Mouse (Mus musculus) 416B (cell line): Measurements from ENCODE around the gene Oip5.
"Not testable (repeated sequence)": the region's sequence is repeated elsewhere in the genome, so short reads cannot be mapped to it uniquely, and the experiment has no call there.

ENCODE experiments used
- DNase-seq: peaks from one replicate; pipeline ENCODE4 v3.0.0; 2011; ENCODE audit warnings: low read depth

Oip5 gene

DNA sequence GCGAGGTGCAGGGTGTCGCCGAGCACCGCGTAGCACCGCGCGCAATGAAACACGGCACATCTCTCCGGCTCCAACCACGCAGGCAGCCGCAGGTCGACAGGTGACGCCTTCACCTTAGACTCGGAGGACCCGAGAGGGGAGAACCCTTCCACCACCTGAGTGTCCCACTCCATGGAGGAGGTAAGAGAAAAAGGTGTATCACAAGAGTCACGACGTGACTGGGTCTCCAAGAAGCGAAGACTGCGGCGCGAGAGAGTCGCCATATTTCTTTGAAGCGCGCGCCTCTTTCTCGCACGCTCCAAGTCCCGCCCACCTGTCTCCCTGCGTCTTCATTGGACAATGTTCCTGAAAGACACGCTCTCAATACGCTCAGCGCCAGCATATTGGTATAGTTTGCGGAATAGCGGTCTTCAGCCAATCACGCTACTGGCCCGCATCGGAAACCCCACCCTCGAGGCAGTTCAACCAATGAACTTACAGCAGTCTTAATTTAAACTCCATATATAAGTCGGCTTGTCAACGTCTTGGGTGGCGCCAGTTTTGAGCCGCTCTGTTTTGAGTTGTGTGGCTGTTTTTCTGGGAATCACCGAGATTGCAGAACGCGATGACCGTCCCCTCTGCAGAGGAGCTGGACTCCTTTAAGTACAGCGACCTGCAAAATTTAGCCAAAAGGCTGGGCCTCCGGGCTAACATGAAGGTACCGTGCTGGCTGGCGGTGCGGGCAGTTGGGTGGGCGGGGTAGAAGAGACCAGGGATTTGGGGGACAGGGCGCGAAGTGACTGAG is at the start of gene Oip5, which contains the start of gene Nusap1:
Oip5 (minus strand) TSS at position 271 of the 784 bp plus-strand sequence.
Nusap1 (plus strand) TSS at position 100 of the 784 bp plus-strand sequence.
- DNase-seq, result peak; percentile 100

DNA sequence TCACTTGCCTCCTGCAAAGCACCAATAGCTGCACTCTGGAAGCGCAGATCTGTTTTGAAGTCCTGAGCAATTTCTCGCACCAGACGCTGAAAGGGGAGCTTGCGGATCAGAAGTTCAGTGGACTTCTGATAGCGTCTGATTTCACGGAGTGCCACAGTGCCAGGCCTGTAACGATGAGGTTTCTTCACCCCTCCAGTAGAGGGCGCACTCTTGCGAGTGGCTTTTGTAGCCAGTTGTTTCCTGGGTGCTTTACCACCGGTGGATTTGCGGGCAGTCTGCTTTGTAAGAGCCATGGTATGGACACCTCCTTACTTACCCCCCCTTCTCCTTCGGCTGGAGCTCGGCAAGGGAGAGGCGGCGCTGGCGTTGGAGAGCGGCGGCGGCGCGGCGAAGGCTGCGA is 47.5 kb upstream of the Oip5 start:
- DNase-seq, result not testable (repeated sequence)

DNA sequence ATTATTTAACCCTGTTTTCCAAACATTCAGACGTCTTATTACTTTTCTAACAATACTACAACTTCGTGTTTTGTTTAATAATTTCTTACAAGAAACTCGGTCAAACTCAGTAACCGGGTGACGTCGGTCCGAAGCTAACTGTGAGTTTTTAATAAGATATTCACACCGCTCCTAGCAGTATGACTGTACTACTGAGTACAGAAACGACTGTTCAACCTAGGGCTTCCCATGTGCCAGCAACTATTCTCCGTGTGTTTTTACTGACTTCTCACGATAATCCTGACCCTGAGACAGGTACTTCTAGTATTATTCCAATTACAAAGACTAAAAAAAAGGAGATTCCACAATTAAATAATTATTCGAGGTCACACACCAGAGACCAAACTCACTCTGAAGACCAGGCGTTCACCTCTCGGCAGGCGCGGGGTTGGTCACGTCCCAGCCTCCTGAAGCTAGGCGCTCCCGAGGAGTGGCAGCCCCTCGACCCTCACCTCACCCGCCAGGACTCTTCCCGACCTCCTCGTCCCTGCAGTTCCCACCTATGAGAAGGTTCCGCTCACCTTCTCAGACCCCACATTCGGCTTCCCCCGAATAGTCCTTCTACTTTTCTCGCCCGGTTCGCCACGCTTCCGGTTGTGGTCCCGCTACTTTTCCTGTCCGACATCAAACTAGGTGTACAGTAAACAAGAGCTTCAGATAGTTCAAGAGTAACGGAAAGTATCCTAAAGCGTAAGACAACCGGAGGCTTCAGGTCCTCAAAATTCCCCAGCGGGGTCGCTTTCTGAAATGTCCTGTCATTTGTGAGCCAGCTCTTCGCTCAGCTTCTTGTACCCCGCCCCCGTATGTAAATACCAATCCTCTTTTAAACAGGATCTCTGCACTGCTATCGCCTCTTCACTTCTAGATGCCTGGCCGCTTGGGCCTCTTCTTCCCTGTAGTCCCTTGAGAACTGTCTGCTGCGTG is 44.2 kb upstream of the Oip5 start, which contains the start of gene Ndufaf1:
Ndufaf1 (minus strand) TSS at position 608 of the 963 bp plus-strand sequence.
- peak; percentile 89 for DNase-seq

DNA sequence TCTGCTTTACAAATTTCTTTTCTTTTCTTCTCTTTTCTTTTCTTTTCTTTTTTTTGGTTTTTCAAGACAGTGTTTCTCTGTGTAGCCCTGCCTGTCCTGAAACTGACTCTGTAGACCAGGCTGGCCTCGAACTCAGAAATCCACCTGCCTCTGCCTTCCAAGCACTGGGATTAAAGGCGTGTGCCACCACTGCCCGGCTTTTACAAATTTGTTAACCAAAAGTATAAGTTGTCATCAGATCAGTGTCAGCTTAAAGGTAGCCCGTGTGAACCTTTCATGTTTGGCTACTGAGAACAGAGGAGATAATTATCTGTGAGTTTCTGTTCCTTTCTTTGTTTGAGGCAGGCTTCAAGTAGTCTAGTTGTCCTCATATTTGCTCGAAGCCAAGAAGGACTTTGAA is 26.0 kb upstream of the Oip5 start:
- DNase-seq, result no peak

DNA sequence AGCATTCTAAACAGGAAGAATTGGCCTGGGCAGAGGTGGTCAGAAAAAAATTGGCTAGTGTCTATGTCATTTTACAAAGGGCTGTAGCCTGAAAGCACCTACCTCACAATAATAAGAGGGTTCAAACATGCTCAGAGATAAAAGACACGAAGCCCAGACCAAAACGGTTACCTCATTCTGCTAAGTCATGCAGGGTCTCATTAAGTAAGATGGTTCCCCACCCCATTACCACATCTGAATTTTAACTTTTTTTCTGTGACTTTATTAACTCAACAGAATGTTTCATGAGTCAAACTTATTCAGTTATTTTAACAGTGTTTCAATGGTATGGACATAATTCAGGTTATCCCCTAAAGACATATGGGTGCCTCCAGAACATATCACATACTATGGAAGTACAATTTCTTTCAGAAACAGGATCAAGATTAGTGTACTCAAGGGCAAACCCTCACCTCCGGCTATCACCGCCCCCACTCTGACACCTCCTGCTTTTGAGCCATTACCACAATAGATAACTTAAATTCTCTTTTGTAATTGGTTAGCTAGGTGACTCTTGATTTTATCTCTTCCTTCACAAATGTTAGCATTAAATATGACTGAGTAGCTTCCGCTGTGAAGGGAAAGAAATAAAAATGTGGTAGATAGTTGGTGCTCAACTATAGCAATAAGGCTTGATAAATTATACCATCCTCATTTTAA is 23.1 kb upstream of the Oip5 start:
- DNase-seq, result no peak

DNA sequence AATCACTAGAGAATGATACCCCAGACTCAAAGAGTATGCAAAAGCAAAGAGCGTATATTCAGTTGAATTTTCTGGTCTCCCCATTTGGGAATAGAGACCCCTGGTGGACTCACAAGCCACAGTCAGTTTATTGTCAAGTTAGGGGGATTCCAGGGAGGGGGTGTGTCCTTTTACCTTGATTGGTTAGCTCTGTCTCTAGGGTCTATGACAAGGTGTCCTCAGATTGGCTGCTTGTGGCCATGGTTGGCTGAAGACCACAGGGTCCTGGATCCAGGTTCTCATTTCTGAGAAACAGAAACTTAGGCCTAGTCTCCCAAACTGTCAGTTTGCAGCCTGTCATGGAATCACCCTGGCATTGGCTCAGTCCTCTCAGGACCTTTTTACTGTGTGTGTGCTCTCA is 18.5 kb upstream of the Oip5 start:
- DNase-seq, result no peak

DNA sequence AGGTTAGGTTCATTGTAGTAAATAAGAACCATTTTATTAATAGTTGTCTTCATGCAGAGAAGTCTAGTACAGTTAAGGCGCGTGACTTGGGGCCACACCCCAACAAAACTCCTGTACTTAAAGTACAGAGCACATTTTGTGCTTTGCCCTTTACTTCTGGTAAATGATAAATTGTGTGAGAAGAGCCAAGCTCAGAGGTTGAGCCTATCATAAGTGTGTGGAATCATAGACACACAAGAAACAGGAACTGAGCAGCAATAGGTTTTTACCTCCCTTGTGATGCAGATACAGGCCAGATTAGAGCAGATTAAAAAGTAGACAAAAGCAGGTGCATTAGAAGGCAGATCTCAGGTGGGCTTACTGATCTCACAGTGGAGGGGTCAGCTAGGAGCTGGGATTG is 3.0 kb upstream of the Oip5 start:
- DNase-seq, result no peak

DNA sequence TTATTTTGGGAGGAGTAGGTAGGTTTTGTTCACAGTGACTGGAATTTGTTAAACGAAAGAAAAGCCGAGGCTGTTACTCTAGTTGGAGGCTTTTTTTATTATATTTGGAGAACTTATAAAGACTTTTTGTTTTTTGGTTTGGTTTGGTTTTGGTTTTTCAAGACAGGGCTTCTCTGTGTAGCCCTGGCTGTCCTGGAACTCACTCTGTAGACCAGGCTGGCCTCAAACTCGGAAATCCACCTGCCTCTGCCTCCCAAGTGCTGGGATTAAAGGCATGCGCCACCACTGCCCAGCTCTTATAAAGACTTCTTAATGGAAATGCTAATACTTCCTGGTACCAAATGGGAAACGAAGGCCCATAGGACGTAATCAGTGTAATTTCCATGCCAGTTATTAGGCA is 733 bp upstream of the Oip5 start:
- DNase-seq, result not testable (repeated sequence)

DNA sequence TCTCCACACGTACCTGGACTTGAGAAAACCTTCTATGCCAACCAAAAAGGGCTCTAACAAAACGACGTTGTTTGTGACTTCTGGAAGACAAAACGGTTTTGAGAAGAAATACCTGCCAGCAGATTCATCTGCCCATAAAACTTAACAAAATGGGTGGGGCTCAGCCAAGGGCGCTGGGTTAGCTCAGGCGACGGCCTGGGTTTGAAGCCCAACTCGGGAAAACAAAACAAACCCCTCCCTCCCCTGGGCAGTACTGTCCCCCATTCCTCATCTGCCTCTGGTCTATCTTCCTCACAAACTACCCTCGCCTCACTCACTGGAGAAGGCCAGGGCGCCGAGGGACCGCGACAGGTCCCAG is 449 bp downstream of the Oip5 start:
- DNase-seq, result no peak

DNA sequence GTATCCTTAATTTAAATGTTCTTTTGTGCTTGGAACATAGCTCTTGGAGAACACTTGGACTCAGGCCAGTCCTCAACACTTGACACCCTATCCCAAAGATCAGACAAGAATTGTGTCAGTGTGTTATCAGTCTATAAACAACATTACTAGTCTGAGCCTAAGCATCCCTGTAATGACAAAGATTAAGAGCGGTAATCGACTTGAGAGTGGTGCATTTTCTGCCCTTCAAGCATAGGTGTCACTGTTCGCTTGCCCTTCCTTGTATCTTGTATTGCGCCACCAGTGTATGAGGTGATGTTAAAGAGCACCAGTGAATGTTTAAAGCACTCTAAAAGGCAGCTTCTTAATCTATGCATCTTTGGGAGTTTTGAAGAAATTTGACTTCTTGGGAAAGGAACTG is 11.2 kb downstream of the Oip5 start:
- DNase-seq, result peak; percentile 55

DNA sequence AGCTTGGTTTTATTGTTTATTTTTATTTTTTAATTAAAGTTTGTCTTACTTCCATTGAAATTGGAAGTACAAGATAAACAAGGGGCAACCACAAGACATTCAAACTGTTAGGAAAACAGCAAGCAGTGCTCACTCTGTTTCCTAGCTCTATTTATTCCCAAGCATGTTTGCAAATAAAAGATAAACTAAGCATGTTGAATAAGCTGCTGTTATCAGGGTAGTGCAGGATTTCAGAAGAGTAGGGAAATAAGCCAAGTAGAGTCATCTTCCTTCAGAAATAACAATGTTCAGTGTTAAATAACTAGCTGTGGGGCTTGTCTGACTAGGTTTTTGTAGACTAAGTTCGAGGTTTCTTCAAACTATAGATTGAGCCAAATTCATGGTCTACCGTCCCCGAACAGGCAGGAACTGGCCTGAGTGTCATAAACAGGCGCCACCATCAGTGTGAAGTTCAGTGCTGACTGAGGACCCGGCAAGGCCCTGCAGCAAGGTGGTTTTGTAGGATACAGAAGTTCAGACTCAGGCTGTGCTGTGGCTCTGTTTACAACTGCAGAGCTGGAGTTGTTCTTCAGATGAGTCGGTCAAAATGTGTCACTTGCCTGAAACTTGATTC is 12.8 kb downstream of the Oip5 start:
- no peak for DNase-seq

DNA sequence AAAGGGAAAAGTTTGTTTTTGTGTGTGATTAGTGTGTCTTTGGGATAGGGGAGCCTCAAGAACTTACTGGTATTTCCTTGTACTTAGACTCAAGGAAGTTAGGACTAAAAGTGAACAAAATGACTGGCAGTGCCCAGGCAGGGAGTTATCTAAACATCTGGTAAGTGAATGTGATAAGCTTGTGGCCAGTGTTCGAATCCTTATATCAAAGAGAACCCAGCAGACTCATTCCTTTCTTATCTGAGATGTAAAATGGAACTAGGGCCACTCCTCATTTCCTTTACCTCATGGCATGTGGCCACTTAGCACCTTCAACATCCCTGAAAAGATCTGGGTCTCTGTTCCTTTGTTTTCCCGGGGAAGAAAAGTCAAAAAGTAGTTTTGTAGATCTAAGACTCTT is 14.4 kb downstream of the Oip5 start:
- DNase-seq, result no peak

DNA sequence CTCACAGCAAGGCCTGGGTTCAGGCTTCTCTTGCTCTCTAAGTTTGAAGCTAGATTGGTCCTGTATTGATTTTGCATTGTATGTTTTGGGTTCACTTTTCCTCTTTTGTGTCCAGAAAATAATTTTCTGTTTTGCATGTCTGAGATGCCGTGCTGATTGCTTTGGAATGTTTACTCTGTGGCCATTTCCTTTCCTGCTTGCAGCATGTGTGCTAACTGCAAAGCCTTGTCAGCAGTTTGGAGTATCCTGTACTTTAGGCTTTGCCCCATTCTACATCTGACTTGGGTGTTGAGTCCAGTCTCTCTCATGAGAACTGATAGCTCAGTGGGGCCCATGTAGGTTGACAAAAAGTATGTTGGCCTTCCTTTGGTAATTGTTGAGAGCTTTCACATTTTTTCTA is 15.8 kb downstream of the Oip5 start:
- DNase-seq, result no peak

DNA sequence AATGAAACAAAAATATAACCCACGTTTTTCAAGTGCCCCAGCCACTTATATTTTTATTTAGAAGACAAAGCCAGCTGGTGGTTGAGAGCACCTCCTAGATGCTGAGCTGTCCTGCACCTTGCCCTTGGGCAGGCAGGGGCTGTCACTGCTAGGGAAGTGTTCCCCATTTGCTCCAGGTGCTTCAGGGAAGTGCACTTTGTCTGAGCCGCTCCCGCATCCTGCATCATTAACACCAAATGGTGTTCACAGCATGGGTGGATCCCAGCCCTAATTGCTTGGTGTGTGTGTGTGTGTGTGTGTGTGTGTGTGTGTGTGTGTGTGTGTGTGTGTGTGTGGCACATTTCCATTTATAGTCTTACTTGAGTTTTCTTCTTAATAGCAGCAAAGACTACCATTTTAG is 16.7 kb downstream of the Oip5 start:
- DNase-seq, result not testable (repeated sequence)

DNA sequence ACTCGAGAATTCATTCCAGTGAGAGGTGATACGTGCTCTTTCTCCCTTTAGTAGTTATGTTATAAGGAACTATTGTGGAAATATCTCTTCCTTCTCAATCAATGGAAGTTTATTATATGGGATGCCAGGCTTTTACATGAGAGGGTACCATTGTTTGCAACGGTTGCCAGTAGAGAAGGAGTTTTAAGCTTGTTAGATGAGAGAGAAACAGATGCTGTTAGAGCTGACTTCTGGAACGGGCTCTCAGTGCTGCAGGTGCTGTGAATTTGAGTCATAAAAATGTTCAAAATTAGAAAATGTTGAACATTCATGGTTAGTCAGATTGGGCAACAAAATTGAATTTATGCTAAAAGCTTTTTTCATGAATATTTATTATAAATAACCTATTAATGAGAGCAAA is 17.2 kb downstream of the Oip5 start:
- no peak for DNase-seq

DNA sequence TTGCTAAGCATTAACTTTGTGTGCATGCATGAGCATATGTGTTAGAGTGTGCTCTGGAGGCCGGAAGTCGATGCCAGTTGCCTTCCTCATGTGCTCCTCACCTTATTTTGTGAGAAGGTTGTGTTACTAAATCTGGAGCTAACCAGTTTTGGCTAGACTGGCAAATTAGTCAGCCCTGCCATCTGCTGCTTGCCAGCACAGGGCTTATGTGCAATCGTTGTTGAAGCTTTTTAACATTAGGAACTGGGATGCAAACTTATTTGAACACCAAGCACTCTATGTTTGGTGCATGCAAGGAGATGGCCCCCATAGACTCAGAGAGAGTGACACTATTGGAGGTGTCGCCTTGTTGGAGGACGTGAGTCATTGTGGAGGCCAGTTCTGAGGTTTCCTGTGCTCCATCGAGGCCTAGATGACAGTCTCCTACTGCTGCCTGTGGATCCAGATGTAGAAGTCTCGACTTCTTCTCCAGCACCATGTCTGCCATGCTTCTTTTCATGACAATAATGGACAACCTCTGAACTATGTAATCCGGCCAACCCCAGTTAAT is 21.4 kb downstream of the Oip5 start:
- DNase-seq, result peak; percentile 91

DNA sequence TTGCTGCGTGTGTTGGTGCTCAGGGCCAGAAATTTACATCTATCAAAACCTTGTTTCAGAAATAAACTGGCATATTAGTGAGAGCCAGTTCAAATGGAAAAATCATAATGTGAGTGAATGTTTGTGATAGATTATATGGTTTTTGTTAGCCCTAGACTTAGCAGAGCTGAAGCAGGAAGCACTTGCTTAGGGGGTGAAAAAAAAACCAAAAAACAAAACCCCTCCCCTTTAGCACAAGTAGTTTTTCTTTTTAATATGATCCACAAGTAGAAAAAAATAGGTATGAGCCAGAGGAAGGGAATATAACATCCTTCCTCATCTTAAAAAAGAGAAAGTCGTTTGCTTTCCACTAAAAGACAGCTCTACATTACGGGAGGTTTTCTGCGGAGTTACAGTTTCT is 23.0 kb downstream of the Oip5 start:
- no peak for DNase-seq

DNA sequence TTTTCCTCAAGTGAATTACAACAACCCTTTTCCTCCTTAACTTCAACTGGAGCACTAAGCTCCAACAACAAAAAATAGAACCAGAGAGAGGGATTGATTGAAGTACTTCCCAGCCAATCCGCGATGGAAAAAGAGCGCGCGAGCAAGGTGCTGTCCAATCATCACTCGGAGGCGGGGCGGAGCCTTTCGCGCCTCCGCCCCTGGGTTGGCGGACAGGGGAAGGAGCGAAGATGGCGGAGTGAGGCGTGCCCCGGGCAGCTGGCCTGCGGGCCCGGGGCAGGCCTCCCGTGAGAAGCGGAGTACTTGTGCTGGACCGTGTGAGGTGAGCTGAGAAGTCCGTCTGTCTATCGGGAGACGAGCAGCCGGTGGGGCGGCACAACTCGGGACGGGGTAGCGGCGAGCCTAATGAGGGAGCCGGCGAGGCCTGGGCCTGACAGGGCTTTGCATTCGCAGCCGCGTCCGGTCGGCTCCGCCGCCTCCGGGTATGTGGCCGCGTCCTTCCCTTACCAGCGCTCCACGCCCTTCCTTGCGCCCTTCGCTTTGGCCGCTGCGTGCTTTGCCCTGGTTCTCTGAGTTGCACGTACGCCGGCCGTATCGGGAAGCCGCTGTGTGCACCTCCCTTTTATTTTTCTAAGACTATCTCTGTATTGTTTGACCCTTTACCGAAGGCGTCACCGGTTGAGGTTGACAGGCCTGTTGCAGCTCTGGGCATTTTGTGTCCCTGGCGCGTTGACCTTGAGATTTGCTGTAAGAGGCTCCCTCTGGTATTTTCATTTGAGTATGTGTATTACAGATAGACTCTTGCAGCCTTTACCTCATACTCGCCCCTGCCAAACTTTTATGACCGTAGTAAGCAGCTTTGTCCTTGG is 23.9 kb downstream of the Oip5 start:
- DNase-seq, result peak; percentile 98

DNA sequence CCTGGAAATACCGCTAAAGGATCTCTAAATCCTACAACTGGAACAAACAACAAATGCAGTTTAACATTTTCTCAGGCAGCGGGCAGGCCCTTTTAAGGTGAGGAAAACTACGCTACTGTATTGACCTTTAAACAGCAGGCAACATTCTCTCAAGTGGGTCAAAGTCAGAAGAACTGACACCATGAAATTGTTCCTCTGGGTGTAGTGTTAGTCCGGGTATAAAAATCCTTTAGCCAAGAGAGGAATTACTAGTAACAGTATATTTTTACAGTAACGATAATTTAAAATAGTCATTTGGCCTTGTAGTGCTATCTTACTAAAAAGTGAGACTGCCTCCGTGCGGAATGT is 24.5 kb downstream of the Oip5 start:
- no peak for DNase-seq

DNA sequence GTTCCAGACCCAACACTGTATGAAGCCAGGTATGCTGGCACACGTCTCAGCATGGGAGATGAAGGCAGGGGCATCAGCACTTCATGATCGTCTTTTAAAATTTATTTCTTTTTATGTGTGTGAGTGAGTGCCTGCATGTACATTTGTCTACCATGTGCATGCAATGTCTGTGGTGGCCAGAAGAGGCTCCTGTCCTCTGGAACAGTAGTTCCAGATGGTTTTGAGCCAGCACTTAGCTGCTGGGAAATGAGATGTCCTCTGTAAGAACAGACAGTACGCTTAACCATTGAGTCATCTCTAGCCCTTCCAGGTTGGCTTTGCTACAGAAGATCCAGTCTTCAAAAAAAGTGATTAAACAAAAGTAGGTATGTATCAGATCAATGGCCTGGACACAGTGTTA is 27.0 kb downstream of the Oip5 start:
- peak; percentile 60 for DNase-seq

DNA sequence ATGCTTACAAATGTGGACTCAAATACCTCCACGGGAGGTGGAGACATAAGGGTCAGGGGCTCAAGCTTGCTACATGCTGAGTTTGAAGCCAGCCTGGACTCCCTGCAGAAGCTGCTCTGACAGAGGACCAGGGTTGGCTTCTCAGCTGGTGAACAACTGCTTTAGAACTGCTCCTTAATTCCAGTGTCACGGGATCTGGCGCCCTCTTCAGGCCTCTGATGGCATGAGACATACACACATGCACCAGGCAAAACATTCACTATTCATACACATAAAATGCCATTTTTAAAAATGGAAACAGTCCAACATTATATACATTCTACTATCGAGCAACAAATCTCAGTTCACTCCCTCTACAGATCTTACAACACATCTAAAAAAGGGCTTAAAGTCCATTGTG is 30.9 kb downstream of the Oip5 start:
- peak; percentile 78 for DNase-seq
